Mouse (Mus musculus): ENCODE results near the gene Htr2b. TPM values are rescaled to one million over a fixed set of nuclear protein-coding genes. Genes with fewer than 3 reads are reported as not detected.

Htr2b gene
- polyA plus RNA-seq, 1 experiment: not detected

GRCm38 (mm10) chr1:86135315-86135714 is 23.5 kb upstream of the Htr2b start:
- TF ChIP-seq GATA1 (IDR thresholded peaks at IDR 0.05; ENCODE audit: low read length): no peak

GRCm38 (mm10) chr1:86133337-86133736 is 21.6 kb upstream of the Htr2b start, which contains the start of gene Gm21972:
TSS of gene Gm21972 (plus strand) at chr1:86133637.
- no peak for TF ChIP-seq GATA1 (IDR thresholded peaks at IDR 0.05; ENCODE audit: low read length)

GRCm38 (mm10) chr1:86126036-86126435 is 14.3 kb upstream of the Htr2b start:
- no peak for TF ChIP-seq GATA1 (IDR thresholded peaks at IDR 0.05; ENCODE audit: low read length)

- TF ChIP-seq GATA1 (IDR thresholded peaks at IDR 0.05; ENCODE audit: low read length): no peak
These were observed 7.8 kb upstream of the Htr2b start for GRCm38 (mm10) chr1:86119549-86119948.

- TF ChIP-seq GATA1 (IDR thresholded peaks at IDR 0.05; ENCODE audit: low read length): no peak
These were observed 2.4 kb upstream of the Htr2b start for GRCm38 (mm10) chr1:86114141-86114540.

- no peak for TF ChIP-seq GATA1 (IDR thresholded peaks at IDR 0.05; ENCODE audit: low read length)
These were observed 6.7 kb downstream of the Htr2b start for GRCm38 (mm10) chr1:86105054-86105453.

- TF ChIP-seq GATA1 (IDR thresholded peaks at IDR 0.05; ENCODE audit: low read length): no peak
These were observed 17.4 kb downstream of the Htr2b start for GRCm38 (mm10) chr1:86094413-86094812.

GRCm38 (mm10) chr1:86076565-86076964 is 35.2 kb downstream of the Htr2b start:
- TF ChIP-seq GATA1 (IDR thresholded peaks at IDR 0.05; ENCODE audit: low read length): no peak

GRCm38 (mm10) chr1:86064271-86064991 is 47.3 kb downstream of the Htr2b start, which contains the start of gene Psmd1:
TSS of gene Psmd1 (plus strand) at chr1:86064387.
- no peak for TF ChIP-seq GATA1 (IDR thresholded peaks at IDR 0.05; ENCODE audit: low read length)

GRCm38 (mm10) chr1:86062523-86062922 is 49.2 kb downstream of the Htr2b start:
- TF ChIP-seq GATA1 (IDR thresholded peaks at IDR 0.05; ENCODE audit: low read length): no peak

GRCm38 (mm10) chr1:86058856-86059769 is 52.7 kb downstream of the Htr2b start:
- TF ChIP-seq GATA1 (IDR thresholded peaks at IDR 0.05; ENCODE audit: low read length): no peak

GRCm38 (mm10) chr1:86056284-86056683 is 55.5 kb downstream of the Htr2b start:
- TF ChIP-seq GATA1 (IDR thresholded peaks at IDR 0.05; ENCODE audit: low read length): no peak

GRCm38 (mm10) chr1:86054943-86055342 is 56.8 kb downstream of the Htr2b start:
- TF ChIP-seq GATA1 (IDR thresholded peaks at IDR 0.05; ENCODE audit: low read length): no peak

GRCm38 (mm10) chr1:86053198-86053921 is 58.4 kb downstream of the Htr2b start:
- no peak for TF ChIP-seq GATA1 (IDR thresholded peaks at IDR 0.05; ENCODE audit: low read length)

Other genes starting within 250 kb of the Htr2b start
- 56.9 and 71.2 TPM in 2 replicates for gene Itm2c, start 217.7 kb downstream of the Htr2b start, polyA plus RNA-seq (2012)
- not detected in 2 replicates for gene 4933407L21Rik, start 183.5 kb downstream of the Htr2b start, polyA plus RNA-seq (2012)
- gene Gpr55, start 151.0 kb downstream of the Htr2b start, polyA plus RNA-seq (2012): not detected in 2 replicates
- gene Spata3, start 95.2 kb downstream of the Htr2b start, polyA plus RNA-seq (2012): not detected in 2 replicates
- not detected in 2 replicates for gene 2810459M11Rik, start 66.1 kb downstream of the Htr2b start, polyA plus RNA-seq (2012)
- 30.6 and 45.0 TPM in 2 replicates for gene Psmd1, start 47.6 kb downstream of the Htr2b start, polyA plus RNA-seq (2012)
- 8.6 and 12.9 TPM in 2 replicates for gene Gm21972, start 21.7 kb upstream of the Htr2b start, polyA plus RNA-seq (2012)
- gene Armc9, start 42.8 kb upstream of the Htr2b start, polyA plus RNA-seq (2012): 4.8 and 6.2 TPM in 2 replicates
- 1.4 and 1.5 TPM in 2 replicates for gene B3gnt7, start 190.9 kb upstream of the Htr2b start, polyA plus RNA-seq (2012)
- gene Ncl, start 247.4 kb upstream of the Htr2b start, polyA plus RNA-seq (2012): 2,220 and 2,966 TPM in 2 replicates